Mouse (Mus musculus): ENCODE data around the gene Opa3. TPM values are rescaled to one million over a fixed set of nuclear protein-coding genes. Genes with fewer than 3 reads are reported as not detected.

Gene Opa3
- total RNA-seq, 4 experiments from 2014 or later, result 40.2 to 46.7 (median 43.1) TPM

DNA sequence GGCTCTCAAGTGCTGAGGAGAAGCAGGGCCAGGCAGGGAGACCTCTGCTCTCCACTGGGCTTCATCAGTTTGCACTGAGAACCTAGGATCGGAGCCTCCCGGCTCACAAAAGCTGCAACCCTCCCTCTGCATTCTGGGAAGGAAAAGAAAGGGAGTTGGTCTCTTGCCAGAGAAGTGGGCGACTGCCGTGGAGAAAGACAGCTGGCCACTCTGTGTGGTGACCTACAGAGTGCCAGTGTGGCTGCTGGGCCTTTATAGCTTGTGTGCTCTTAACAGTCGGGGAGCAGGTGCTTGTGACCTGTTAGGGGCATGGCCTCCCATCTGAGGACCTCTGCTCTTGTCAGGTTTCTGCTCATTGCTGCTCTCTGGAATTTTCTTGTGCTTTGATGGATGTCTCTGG lies 15.7 kb downstream of the Opa3 start:
- no peak for DNase-seq (ENCODE audit: low spot score in 2 of 2)

DNA sequence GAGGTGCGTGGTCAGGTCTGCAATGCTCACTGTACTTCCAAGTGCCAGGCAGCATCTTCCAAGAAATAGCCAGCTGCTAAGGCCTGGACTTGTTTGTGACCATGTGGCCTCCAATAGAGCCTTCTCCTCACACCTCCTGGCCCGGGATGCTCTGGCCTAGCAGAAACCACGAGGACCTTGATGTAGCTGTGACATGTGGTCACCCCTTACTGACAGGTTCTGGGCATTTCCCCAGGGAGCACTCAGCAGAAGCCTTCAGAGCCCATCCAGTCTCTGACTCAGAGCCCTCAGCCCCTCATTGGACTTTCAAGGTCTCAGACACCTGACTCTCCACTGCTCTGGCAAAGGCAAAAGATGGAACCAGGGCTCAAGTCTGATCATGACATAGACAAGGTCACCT lies 16.9 kb downstream of the Opa3 start:
- no peak for DNase-seq (ENCODE audit: low spot score in 2 of 2)

DNA sequence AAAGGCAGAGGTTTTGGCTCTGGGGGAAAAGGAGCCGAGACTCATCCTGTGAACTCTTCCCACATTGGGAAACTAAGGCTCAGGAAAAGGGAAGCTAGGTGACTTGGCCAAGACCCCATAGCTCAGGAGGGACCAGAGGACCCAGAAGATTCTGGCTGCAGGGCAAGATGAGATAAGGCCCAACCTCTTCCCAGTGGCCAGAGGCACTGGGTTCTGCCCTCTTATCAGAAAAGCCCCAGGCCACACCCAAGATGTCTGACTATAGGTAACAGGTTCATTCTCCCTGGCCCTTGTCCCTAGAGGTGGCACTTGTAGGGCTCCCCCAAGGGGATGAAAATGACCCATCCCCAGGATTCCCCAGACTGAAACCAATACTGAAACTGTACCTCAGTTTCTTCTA lies 18.7 kb downstream of the Opa3 start:
- DNase-seq (ENCODE audit: low spot score in 2 of 2), result no peak

DNA sequence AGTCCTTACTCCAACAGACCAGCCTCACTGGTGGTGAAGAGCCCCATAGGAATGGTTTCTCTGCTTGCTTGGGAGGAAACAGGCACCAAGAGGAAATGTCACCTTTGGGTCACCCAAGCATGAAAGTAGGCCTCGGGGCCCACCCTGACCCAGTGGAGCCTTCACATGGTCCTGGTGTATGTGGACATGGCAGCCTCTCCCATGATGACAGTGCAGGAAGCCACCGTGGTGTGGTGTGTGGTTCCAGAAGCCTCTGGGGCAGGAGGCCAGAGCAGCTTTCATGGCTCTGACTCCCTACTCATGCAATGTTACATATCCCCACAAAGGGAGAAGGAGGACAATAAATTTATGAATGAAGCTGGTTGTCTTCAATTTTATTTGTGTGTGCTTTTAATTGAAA lies 19.4 kb downstream of the Opa3 start:
- DNase-seq (ENCODE audit: low spot score in 2 of 2), result no peak

DNA sequence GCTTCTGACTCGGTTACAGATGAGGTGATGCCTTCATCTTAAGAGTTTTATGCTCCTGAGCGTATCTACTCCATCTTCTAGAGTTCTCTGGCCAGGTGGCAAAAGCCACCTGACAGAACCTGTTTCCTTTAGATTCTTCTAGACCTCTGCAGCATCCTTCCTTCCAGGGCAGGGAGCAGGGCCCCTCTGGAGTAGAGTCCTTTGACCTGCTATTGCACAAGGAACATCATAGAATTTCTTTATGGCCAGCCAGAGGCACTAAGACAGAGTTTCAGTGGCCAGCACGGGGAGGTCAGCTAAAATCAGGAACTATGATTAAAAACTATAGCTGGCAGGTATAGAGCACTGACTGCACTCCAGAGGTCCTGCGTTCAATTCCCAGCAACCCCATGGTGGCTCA lies 23.9 kb downstream of the Opa3 start:
- no peak for DNase-seq (ENCODE audit: low spot score in 2 of 2)

DNA sequence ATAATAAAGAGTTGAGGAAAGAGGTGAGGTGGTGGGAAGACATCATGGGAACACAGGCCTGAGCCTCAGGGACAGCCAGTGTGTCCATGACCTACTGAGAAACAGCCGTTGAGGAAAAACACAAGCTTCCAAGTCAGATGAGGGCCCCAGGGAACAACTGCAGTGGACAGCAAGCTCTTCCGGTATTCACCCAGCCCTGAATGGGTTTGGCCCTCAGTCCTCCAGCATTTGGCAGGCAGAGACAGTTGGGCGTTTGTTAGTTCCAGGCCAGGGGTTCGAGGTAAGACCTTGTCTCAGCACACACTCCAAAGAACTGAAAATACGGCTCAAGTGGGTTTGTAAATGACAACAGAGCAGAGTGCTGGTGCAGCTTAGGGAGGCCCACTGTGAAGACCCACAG lies 25.3 kb downstream of the Opa3 start:
- no peak for DNase-seq (ENCODE audit: low spot score in 2 of 2)

DNA sequence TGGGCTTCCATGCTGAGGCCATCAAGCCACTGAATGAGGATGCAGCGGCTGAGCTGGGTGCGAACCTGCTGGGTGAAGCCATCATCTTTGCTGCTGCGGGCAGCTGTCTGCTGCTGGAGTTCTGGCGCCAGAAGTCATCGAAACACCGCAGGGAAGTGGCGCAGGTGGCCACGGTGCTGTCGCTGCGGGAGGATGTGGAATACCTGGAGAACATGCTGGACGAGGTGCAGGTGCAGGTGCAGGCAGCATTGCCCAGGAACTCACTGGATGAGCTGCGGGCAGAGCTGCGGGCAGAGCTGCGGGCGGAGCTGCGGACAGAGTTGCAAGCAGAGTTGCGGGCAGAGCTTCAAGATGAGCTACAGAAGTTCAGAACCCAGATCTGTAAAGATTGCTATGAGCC lies 27.3 kb downstream of the Opa3 start:
- DNase-seq (ENCODE audit: low spot score in 2 of 2), result no peak

GRCm38 (mm10) chr7:19256567-19256966 lies 28.4 kb downstream of the Opa3 start:
- DNase-seq (ENCODE audit: low spot score in 2 of 2), result no peak

DNA sequence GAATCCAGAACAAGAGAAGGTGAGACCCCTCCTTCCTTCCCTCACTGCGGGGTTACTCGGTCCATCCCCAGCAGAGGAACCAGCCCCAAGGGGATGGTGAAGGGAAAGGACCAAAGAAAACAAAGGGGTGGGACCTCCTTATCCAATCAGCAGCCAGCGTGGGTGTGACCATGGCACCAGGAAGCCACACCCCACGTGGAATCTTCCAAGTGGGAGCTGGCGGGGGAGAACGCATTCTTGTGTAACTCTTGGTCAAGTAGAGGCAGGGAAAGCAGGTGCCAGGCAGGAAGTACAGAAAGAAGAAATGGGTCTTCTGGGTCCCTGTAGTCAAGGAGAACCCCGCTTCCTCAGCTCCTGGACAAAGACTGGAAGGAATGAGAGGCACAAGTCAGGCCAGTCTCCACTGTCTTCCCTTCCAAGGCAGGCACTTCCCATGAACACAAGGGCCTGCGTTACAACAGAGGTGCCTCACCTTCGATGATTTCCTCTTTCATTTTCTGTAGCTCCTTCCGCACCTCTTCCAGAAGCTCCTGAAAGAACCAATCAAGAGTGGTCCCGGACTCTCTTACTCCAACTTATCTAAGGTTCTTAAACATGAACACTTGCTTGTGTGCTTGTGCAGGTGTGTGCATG lies 29.4 kb downstream of the Opa3 start:
- DNase-seq (ENCODE audit: low spot score in 2 of 2), result peak in 1 of 2 experiments; percentile 63

DNA sequence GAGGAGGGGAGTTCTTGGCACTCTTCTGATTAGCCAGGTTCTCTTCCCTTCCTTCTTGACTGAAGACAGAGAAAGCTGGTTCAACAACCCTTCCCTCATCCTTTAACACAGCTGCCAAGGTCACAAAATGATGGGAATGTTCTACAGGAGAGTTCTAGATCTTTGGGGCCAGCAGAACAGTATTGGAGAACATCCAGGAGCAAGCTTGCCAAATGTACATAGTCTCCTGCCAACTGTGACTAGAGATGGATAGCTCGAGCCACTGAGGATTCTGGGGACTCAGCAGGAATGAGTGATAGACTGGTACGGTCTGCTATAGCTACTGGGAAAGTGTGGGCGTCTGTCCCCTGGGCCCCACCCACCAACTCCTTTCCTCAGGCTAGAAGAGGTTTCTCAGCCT lies 30.2 kb downstream of the Opa3 start:
- no peak for DNase-seq (ENCODE audit: low spot score in 2 of 2)

DNA sequence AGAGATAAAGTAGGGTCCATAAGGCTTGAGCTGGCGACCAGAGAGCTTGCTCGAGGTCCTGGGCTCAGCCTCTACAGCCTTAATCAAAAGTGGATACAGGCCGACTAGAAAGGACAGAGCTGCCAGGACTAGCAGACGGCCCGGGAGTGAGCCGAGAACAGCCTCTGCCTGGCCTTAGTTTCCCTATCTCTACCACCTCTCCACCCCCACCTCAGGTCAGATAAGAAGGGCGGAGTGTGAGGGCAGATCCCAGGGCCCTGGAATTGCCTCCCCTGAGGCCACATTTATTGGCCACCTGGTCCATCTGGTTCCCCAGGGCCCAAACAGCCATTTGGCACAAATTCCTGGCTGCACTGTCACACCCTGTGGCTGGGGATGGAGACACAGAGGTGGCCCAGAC lies 37.0 kb downstream of the Opa3 start:
- no peak for DNase-seq (ENCODE audit: low spot score in 2 of 2)

DNA sequence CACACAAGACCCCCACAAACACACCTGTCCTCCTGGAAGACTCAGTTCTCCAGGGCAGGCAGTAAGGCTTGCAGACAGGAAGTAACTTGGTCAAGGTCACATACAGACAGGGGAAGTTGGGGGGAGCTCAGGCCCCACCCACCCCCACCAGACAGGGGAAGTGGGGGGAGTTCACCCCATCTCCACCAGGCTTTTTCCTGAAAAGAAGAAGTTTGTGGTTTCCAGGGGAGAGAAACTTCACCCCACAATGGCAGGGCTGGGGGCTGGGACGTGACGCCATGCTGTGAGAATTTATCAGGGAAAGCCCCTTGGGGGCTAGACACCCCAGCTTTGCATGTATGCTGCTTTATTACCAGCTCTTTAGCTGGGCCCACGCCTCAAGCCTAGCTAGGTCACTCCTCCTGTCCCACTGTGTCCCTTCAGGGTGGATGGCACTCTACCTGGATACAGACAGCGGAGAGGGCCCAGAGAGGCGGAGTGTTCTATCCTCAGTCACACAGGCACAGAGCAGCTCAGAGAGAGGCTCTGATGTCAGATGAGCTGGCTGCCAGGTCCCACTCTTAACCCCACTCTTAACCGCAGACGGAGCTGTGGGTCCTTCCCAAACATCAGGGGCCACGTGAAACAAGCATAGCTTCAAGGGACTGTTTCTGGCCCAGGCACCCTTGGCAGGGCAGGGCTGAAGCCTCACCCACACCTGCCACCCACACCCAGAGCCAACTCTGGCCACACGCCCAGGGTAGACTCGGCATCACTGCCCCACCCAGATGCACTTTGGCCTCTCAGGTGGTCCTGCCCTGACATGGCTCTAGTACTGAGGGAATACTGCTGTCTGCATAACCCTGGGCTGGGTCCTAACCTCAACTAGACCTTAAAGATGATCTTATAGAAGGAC lies 38.0 kb downstream of the Opa3 start:
- DNase-seq (ENCODE audit: low spot score in 2 of 2), result no peak

DNA sequence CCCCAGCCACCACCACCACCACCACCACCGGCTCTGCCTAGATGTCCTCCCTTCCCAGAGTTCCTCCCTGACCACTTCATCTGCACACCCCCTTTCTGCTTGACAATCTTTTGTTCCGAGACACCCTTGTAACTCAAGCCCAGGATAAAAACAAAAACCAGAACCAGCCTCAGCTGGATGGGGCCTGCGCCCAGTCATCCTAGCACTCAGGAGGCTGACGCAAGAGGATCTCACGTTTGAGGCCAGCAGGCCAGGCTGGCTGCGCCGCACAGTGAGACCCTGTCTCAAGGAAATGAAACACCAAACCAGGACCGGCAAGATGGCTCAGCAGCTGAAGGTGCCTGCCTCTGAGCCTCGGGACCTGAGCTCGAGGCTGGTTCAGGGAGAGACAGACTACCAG lies 38.9 kb downstream of the Opa3 start:
- DNase-seq (ENCODE audit: low spot score in 2 of 2), result no peak

GRCm38 (mm10) chr7:19268993-19269681 lies 41.0 kb downstream of the Opa3 start:
- DNase-seq (ENCODE audit: low spot score in 2 of 2), result no peak

DNA sequence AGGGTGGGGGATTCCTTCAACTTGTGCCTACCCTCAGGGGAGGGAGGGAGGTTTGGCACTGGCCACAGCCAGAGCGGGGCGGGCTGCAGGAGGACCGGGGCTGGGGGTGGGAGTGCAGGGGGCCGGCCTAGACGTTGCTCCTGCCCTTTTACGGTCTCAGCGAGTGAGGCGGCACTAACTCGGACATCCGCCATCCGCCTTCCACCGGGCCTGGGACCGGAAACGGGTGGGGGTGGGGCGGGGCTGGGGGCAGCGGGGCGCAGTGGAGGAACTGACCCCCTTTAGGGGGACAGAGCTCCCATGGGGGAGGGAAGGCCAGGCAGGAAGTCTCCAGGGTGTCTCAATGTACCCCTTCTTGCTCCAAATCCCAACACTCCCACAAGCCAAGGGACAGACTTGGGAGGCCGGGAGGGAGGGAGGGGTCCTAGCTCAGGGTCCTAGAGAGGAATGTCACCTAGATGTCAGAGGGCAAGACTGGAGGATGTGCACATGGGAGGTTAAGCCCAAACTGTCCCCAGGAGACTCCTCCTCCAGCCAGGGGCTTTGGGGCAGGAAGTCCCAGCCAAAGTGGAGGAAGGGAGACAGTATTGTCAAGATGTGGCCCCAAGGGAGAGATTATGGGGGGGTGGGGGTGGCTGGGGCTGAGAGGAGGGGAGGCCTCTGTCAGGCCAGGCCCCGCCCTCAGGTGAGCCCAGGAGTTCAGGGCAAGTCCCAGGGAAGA lies 41.7 kb downstream of the Opa3 start:
- no peak for DNase-seq (ENCODE audit: low spot score in 2 of 2)

GRCm38 (mm10) chr7:19270509-19271237 lies 42.5 kb downstream of the Opa3 start:
- no peak for DNase-seq (ENCODE audit: low spot score in 2 of 2)

DNA sequence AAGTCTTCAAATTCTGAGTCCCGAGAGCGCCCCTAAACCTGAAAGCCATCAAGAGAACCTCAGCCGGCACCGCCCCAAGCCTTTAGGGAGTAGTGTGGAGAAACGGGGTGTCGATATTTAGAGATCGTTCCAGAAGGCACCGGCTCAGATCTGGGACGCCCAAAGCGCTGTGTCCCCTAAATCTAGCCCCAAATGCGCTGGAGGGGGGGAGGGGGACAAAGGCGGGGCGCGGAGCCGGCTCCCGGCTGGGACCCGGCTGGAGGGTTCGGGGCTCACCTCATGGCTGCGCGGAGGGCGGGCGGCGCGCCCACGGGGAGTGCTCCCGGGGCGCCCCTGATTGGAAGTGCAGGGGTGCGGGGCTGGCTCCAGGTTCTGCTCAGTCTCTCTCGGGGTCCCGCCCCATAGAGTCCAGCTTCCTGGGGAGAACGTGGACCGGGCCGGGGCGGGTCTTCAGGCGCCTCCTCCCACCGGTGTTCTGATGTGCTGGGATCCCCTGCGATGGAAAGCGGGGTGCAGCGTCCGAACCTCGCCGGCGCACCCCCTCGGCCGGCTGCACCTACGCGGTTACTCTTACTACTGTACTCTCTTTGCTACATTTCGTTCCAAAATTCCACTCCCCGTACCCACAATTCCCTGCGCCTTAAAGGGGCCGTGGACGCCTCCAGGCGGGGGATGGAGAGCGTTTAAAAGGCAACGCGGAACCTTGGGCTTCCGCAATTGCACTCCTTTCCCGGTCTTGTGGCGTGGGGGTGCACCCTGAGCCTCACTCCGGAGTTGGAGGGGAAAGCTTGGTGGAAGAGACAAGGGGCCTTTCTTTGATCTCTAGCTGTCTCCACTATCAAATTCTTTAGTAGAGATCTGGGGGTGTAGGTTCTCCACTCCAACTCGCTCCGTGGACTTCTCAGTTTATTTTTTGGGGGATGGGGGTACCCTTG lies 43.4 kb downstream of the Opa3 start, which contains the start of gene Vasp:
Gene Vasp (minus strand): TSS at position 580 of the 935 bp plus-strand sequence.
- DNase-seq (ENCODE audit: low spot score in 2 of 2), result peak; percentile 67 to 84

GRCm38 (mm10) chr7:19272173-19272764 lies 44.1 kb downstream of the Opa3 start:
- DNase-seq (ENCODE audit: low spot score in 2 of 2), result no peak

- DNase-seq (ENCODE audit: low spot score in 2 of 2), result no peak
These were observed 48.1 kb downstream of the Opa3 start for GRCm38 (mm10) chr7:19276253-19276652.

Measured in left cerebral cortex, adult 8-10 months (tissue).